Mouse (Mus musculus) forebrain, embryonic 10.5 days (tissue): ENCODE results near the gene Gramd1b. TPM values are rescaled to one million over a fixed set of nuclear protein-coding genes. Genes with fewer than 3 reads are reported as not detected.

ENCODE experiments used
- DNase-seq: peaks from one replicate; pipeline ENCODE4 v3.0.0-alpha.2; 2017; ENCODE audit warnings: low spot score; ENCODE audit errors: extremely low spot score
- H3K27ac ChIP-seq: fragments of 300-500 bp; sonication (generic); 2 replicates; pipeline ENCODE4 v1.5.1; 2016; ENCODE audit warnings: mild to moderate bottlenecking
- H3K27me3 ChIP-seq: fragments of 300-500 bp; sonication (generic); 2 replicates; pipeline ENCODE4 v1.6.1; 2016; ENCODE audit warnings: mild to moderate bottlenecking; ENCODE audit not compliant: poor library complexity, severe bottlenecking
- H3K36me3 ChIP-seq: fragments of 300-500 bp; sonication (generic); replicated peaks from 2 replicates; pipeline ENCODE4 v1.6.1; 2016; ENCODE audit warnings: mild to moderate bottlenecking, moderate library complexity
- H3K4me1 ChIP-seq: fragments of 300-500 bp; sonication (generic); 2 replicates; pipeline ENCODE4 v1.6.1; 2016
- H3K4me3 ChIP-seq: fragments of 300-500 bp; sonication (generic); 2 replicates; pipeline ENCODE4 v1.5.1; 2016; ENCODE audit warnings: mild to moderate bottlenecking, moderate library complexity
- H3K9me3 ChIP-seq: fragments of 300-500 bp; sonication (generic); 2 replicates; pipeline ENCODE4 v1.6.1; 2016; ENCODE audit warnings: mild to moderate bottlenecking, moderate library complexity
- WGBS: fragments of 180-500 bp; shearing (Covaris S2); methylation state at CpG from one replicate; pipeline ENCODE4 v1.1.7; 2016; 5-methylcytosine and 5-hydroxymethylcytosine counted together
- polyA plus RNA-seq: library from polyadenylated mRNA; unstranded; fragments of >200 nt; fragmentation: Nextera tagmentation; extraction: Ambion mirVana; gene quantifications from 2 replicates; pipeline ENCODE4 v1.2.1, GENCODE M21; 2016

The Gramd1b gene
- polyA plus RNA-seq, 1 experiment from 2014 or later = 3.3 TPM

GRCm38 (mm10) chr9:40355406-40355805, 175.8 kb downstream of the Gramd1b start:
- no peak for DNase-seq
- no peaks in the 10 kb centered on the region for H3K36me3 ChIP-seq
- H3K27ac ChIP-seq = no peak overlapping the region
- H3K4me1 ChIP-seq = peaks cover 11% of the 10 kb centered on the region
- 95% methylated on average over 8 of the region's 8 CpGs for WGBS
- no peaks in the 10 kb centered on the region for H3K27me3 ChIP-seq
- H3K4me3 ChIP-seq = no peak overlapping the region
- H3K9me3 ChIP-seq = no peaks in the 10 kb centered on the region

- Histone ChIP-seq H3K36me3 (no peaks in the 10 kb centered on the region), H3K4me3 (no peak overlapping the region), H3K9me3 (no peaks in the 10 kb centered on the region), H3K27ac (no peak overlapping the region), H3K4me1 (peaks cover 12% of the 10 kb centered on the region), H3K27me3 (no peaks in the 10 kb centered on the region)
- 69% methylated on average over 6 of the region's 6 CpGs for WGBS
- no peak for DNase-seq
Measured at GRCm38 (mm10) chr9:40353596-40353995, 177.6 kb downstream of the Gramd1b start.

GRCm38 (mm10) chr9:40350640-40351039, 180.5 kb downstream of the Gramd1b start:
- H3K4me3 ChIP-seq = no peak overlapping the region
- DNase-seq = peak; percentile 23
- no peak overlapping the region for H3K27ac ChIP-seq
- H3K4me1 ChIP-seq = peaks cover 20% of the 10 kb centered on the region
- no peaks in the 10 kb centered on the region for H3K36me3 ChIP-seq
- WGBS = 29% methylated on average over 7 of the region's 7 CpGs
- no peaks in the 10 kb centered on the region for H3K27me3 ChIP-seq
- H3K9me3 ChIP-seq = no peaks in the 10 kb centered on the region

- no peak overlapping the region for H3K4me3 ChIP-seq
- no peaks in the 10 kb centered on the region for H3K36me3 ChIP-seq
- H3K9me3 ChIP-seq = no peaks in the 10 kb centered on the region
- H3K27ac ChIP-seq = no peak overlapping the region
- H3K4me1 ChIP-seq = peaks cover 26% of the 10 kb centered on the region
- 65% methylated on average over 2 of the region's 2 CpGs for WGBS
- no peak for DNase-seq
- H3K27me3 ChIP-seq = no peaks in the 10 kb centered on the region
Measured at GRCm38 (mm10) chr9:40350052-40350451, 181.1 kb downstream of the Gramd1b start.

- WGBS = 84% methylated on average over 4 of the region's 4 CpGs
- DNase-seq = no peak
- H3K9me3 ChIP-seq = no peaks in the 10 kb centered on the region
- no peaks in the 10 kb centered on the region for H3K36me3 ChIP-seq
- peaks cover 30% of the 10 kb centered on the region for H3K4me1 ChIP-seq
- H3K27me3 ChIP-seq = 0 out of 2 replicates have a peak, but pooled peaks cover 2% of the 10 kb centered on the region
- H3K27ac ChIP-seq = no peak overlapping the region
- no peak overlapping the region for H3K4me3 ChIP-seq
Measured at GRCm38 (mm10) chr9:40349554-40349953, 181.6 kb downstream of the Gramd1b start.

DNA sequence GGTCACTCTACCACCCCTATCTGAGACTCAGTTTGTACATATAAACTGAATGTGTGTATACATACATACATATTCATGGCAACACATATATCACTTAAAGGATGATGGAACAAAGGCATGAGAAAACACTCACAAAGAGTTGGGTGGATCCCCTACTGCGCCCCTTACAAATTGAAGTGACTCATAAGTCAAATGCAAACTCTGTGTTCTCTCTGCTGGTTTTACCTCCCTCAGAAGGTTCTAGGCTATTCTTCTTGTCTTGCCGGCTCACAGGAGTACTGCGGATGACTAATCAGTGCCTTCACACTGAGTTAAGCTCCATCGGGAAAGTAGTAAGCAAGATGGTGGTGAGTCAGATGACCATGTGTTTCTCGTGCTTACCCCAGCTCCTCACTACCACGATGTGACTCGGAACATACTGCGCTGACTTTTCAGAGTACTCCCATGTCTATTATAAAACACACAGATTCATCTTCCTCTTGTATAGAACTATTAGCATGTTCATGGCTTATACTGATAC, 182.4 kb downstream of the Gramd1b start:
- Histone ChIP-seq H3K27me3 (0 out of 2 replicates have a peak, but pooled peaks cover 3% of the 10 kb centered on the region), H3K4me3 (no peak overlapping the region)
- 97% methylated on average over 8 of the region's 8 CpGs for WGBS

DNA sequence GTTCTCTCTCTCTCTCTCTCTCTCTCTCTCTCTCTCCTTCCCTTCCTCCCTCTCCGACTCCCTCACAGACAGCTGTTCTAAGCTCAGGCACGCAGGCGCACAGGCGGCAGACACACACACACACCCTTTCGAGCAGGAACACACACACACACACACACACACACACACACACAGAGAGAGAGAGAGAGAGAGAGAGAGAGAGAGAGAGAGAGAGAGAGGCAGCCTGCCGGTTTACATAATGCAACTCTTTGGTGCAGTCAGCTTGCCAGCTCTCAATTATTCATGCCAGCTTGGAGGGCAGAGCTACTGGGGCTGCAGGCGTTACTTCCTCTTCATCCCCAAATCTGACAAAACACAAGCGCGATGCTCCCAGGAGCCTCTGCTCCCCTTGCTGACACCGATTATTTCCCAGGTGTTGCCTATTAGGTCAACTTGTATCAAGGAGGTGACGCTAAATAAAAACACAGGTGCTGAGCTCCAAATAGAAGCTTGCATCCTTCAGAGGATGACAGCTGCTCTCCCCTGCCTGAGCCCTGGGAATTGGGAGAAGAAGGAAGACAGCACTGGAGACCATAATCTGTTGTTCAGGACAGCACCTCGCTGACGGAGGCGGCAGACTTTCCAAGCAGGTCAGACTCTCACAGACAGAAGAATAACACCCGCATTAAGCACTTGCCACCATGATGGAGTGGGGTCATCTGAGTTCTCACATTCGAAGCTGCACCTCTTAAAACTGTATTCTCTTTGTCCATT, 184.8 kb downstream of the Gramd1b start:
- no peaks in the 10 kb centered on the region for H3K9me3 ChIP-seq
- no peaks in the 10 kb centered on the region for H3K36me3 ChIP-seq
- peak; percentile 49 for DNase-seq
- peak overlapping the region; percentile 43 for H3K4me3 ChIP-seq
- 30% methylated on average over 16 of the region's 16 CpGs for WGBS
- H3K27me3 ChIP-seq = 0 out of 2 replicates have a peak, but pooled peaks cover 3% of the 10 kb centered on the region
- H3K27ac ChIP-seq = peak overlapping the region; percentile 72
- peaks cover 30% of the 10 kb centered on the region for H3K4me1 ChIP-seq

More for the DNA sequence above, 182.4 kb downstream of the Gramd1b start:
- H3K27ac ChIP-seq = no peak overlapping the region
- no peak for DNase-seq
- peaks cover 30% of the 10 kb centered on the region for H3K4me1 ChIP-seq
- H3K9me3 ChIP-seq = no peaks in the 10 kb centered on the region
- no peaks in the 10 kb centered on the region for H3K36me3 ChIP-seq

GRCm38 (mm10) chr9:40345493-40346231, 185.5 kb downstream of the Gramd1b start:
- peaks cover 30% of the 10 kb centered on the region for H3K4me1 ChIP-seq
- no peaks in the 10 kb centered on the region for H3K36me3 ChIP-seq
- no peaks in the 10 kb centered on the region for H3K9me3 ChIP-seq
- H3K27ac ChIP-seq = peak overlapping the region; percentile 72
- peak; percentile 21 for DNase-seq
- peak overlapping the region; percentile 43 for H3K4me3 ChIP-seq
- 34% methylated on average over 13 of the region's 13 CpGs for WGBS
- 0 out of 2 replicates have a peak, but pooled peaks cover 3% of the 10 kb centered on the region for H3K27me3 ChIP-seq

DNA sequence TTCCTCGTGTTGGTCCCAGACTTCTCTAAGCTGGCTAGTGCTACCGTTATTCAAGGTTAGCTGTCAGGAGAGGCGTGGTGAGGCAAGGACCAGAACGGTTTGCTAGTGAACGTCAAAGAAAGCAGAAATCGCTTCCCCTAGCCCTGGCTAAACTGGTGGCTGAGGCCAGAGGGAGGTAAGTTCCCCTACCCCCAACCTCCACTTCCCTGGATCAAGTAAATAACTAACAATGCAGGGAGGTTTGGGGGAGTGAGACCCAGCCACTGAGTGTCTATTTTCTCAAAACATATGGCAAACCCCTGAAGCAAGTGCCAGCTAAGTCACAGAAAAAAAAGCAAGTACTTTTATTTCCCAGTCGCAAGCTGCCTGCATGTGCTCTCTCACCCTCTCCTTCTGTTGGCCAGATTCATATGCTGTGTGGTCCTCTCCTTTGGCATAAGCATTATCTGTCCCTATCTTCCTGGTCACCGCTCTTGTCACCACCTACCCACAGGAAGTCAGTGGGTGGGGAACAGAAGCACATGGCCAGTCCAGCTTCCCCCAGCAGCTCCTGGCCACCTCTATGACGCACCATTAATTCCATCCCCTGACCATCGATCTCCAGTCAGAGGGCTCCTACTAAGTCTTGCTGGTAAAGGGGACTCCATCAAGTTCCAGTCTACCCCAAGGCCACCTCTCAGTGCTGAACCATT, 186.2 kb downstream of the Gramd1b start:
- 0 out of 2 replicates have a peak, but pooled peaks cover 3% of the 10 kb centered on the region for H3K27me3 ChIP-seq
- H3K9me3 ChIP-seq = no peaks in the 10 kb centered on the region
- no peaks in the 10 kb centered on the region for H3K36me3 ChIP-seq
- H3K4me3 ChIP-seq = no peak overlapping the region
- peaks cover 28% of the 10 kb centered on the region for H3K4me1 ChIP-seq
- 76% methylated on average over 10 of the region's 10 CpGs for WGBS
- H3K27ac ChIP-seq = peak overlapping the region; percentile 72
- DNase-seq = no peak

DNA sequence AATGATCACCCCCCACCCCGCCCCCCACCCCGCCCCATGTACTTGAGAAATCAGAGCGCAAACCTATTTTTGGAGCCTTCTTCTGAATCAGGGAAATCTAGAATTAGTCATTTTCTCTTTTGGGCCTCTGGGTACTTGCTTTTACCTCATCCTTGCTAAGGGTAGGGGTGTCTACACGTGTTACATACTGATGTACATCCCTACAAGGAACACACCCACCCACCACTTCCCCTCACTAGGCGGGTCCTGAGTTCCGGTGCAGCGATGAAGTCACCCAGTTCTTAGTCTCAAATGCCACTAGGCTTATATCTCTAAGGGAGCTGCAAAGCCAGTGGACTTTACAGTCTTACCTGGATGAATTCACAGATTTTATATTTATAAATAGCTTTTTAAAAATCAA, 187.4 kb downstream of the Gramd1b start:
- 94% methylated on average over 7 of the region's 7 CpGs for whole genome bisulfite sequencing

DNA sequence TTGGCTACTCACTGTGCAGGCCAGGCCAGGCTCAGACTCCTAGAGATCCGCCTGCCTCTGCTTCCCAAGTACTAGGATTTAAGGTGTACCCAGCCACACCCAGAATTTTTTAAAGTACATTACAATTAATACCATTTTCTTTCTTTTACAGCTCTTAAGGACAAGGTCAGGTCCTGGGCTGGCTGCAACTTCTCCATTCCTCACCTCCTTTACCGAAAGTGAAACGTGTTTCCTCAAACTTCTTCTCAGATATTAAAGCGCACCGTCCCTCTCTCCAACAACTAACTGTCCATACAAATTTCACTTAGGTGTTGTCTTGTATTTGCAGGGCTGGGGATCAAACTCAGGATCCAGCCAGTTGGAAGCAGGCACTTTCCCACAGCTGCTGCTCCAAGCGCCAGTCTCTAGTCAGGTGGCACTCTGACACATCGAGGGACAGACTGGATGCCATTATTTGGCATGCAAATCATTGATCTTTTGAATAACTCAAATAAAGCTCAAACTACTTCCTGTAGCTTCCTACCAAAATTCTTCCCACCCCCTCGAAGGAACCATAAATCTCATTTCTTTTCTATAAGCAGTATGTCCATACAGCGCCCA, 188.0 kb downstream of the Gramd1b start:
- DNase-seq = no peak
- H3K4me1 ChIP-seq = peaks cover 24% of the 10 kb centered on the region
- no peak overlapping the region for H3K27ac ChIP-seq
- no peaks in the 10 kb centered on the region for H3K9me3 ChIP-seq
- H3K4me3 ChIP-seq = no peak overlapping the region
- 95% methylated on average over 9 of the region's 9 CpGs for WGBS
- H3K36me3 ChIP-seq = no peaks in the 10 kb centered on the region
- H3K27me3 ChIP-seq = 0 out of 2 replicates have a peak, but pooled peaks cover 3% of the 10 kb centered on the region

More for the DNA sequence above, 187.4 kb downstream of the Gramd1b start:
- Histone ChIP-seq H3K4me3 (no peak overlapping the region), H3K27me3 (0 out of 2 replicates have a peak, but pooled peaks cover 3% of the 10 kb centered on the region), H3K27ac (no peak overlapping the region), H3K9me3 (no peaks in the 10 kb centered on the region), H3K36me3 (no peaks in the 10 kb centered on the region), H3K4me1 (peaks cover 24% of the 10 kb centered on the region)
- DNase-seq = no peak

- Histone ChIP-seq H3K4me3 (no peak overlapping the region), H3K27ac (no peak overlapping the region), H3K36me3 (no peaks in the 10 kb centered on the region), H3K4me1 (peaks cover 24% of the 10 kb centered on the region), H3K9me3 (no peaks in the 10 kb centered on the region), H3K27me3 (0 out of 2 replicates have a peak, but pooled peaks cover 3% of the 10 kb centered on the region)
- no peak for DNase-seq
- 92% methylated on average over 7 of the region's 7 CpGs for WGBS
Measured at GRCm38 (mm10) chr9:40342101-40342500, 189.1 kb downstream of the Gramd1b start.
